Mouse (Mus musculus) heart, embryonic 16.5 days (tissue): ENCODE data around the gene Dock9. TPM values are rescaled to one million over a fixed set of nuclear protein-coding genes. Genes with fewer than 3 reads are reported as not detected.

Source experiments
- ATAC-seq: fragments of 200-750 bp; cut with Nextera tagmentation; replicated peaks from 2 replicates; pipeline ENCODE4 v1.8.0; 2017; ENCODE audit warnings: moderate number of reproducible peaks; ENCODE audit not compliant: insufficient read depth, low FRiP score; ENCODE audit errors: extremely low read depth
- H3K27ac ChIP-seq: fragments of 300-500 bp; sonication (generic); 2 replicates; pipeline ENCODE4 v1.5.1; 2014; ENCODE audit warnings: mild to moderate bottlenecking, low read length, control low read depth, moderate library complexity
- H3K27me3 ChIP-seq: fragments of 300-500 bp; sonication (generic); 2 replicates; pipeline ENCODE4 v1.6.1; 2014; ENCODE audit warnings: low read length, mixed read lengths; ENCODE audit not compliant: control insufficient read depth, insufficient read depth
- H3K36me3 ChIP-seq: fragments of 300-500 bp; sonication (generic); 2 replicates; pipeline ENCODE4 v1.6.1; 2014; ENCODE audit not compliant: control insufficient read depth, insufficient read depth
- H3K4me1 ChIP-seq: fragments of 300-500 bp; sonication (generic); 2 replicates; pipeline ENCODE4 v1.6.1; 2014; ENCODE audit warnings: low read length, mixed read lengths; ENCODE audit not compliant: control insufficient read depth, insufficient read depth
- H3K4me2 ChIP-seq: fragments of 300-500 bp; sonication (generic); 2 replicates; pipeline ENCODE4 v1.6.1; 2014; ENCODE audit warnings: low read depth, mild to moderate bottlenecking, control low read depth, low read length
- H3K4me3 ChIP-seq: fragments of 300-500 bp; sonication (generic); 2 replicates; pipeline ENCODE4 v1.5.1; 2014; ENCODE audit warnings: mild to moderate bottlenecking, control low read depth, low read length
- H3K9ac ChIP-seq: fragments of 300-500 bp; sonication (generic); 2 replicates; pipeline ENCODE4 v1.6.1; 2014; ENCODE audit warnings: low read length, control low read depth
- H3K9me3 ChIP-seq: fragments of 300-500 bp; sonication (generic); replicated peaks from 2 replicates; pipeline ENCODE4 v1.6.1; 2016; ENCODE audit warnings: low read length; ENCODE audit not compliant: control insufficient read depth
- WGBS: fragments of 180-500 bp; shearing (Covaris S2); extraction: QIAGEN DNeasy Blood & Tissue Kit; methylation state at CpG from one replicate; pipeline ENCODE4 v1.1.7; 2014; 5-methylcytosine and 5-hydroxymethylcytosine counted together
- polyA plus RNA-seq: library from polyadenylated mRNA; unstranded; fragments of >200 nt; fragmentation: Nextera tagmentation; extraction: Ambion mirVana; gene quantifications from 2 replicates; pipeline ENCODE4 v1.2.1, GENCODE M21; 2015

Dock9 gene
- polyA plus RNA-seq, 1 experiment from 2014 or later, result 5.1 TPM

- ATAC-seq, result no peak
- 63% methylated on average over 3 of the region's 3 CpGs for WGBS
These were observed 91.1 kb downstream of the Dock9 start for GRCm38 (mm10) chr14:121706482-121706901.

GRCm38 (mm10) chr14:121705644-121706043 is 92.0 kb downstream of the Dock9 start:
- no peak overlapping the region for H3K4me3 ChIP-seq
- no peak overlapping the region for H3K9ac ChIP-seq
- H3K9me3 ChIP-seq, result no peaks in the 10 kb centered on the region
- no peaks in the 10 kb centered on the region for H3K27me3 ChIP-seq
- ATAC-seq, result no peak
- no peak overlapping the region for H3K27ac ChIP-seq
- 71% methylated on average over 5 of the region's 5 CpGs for whole genome bisulfite sequencing
- H3K36me3 ChIP-seq, result no peaks in the 10 kb centered on the region
- H3K4me2 ChIP-seq, result no peak overlapping the region
- H3K4me1 ChIP-seq, result no peaks in the 10 kb centered on the region

More at GRCm38 (mm10) chr14:121706482-121706901, 91.1 kb downstream of the Dock9 start:
- H3K4me1 ChIP-seq, result peaks cover 5% of the 10 kb centered on the region; the same call in 1 of the 2 replicates
- H3K9me3 ChIP-seq, result no peaks in the 10 kb centered on the region
- H3K9ac ChIP-seq, result no peak overlapping the region
- no peak overlapping the region for H3K4me2 ChIP-seq
- no peak overlapping the region for H3K27ac ChIP-seq
- no peak overlapping the region for H3K4me3 ChIP-seq
- no peaks in the 10 kb centered on the region for H3K27me3 ChIP-seq
- H3K36me3 ChIP-seq, result no peaks in the 10 kb centered on the region

DNA sequence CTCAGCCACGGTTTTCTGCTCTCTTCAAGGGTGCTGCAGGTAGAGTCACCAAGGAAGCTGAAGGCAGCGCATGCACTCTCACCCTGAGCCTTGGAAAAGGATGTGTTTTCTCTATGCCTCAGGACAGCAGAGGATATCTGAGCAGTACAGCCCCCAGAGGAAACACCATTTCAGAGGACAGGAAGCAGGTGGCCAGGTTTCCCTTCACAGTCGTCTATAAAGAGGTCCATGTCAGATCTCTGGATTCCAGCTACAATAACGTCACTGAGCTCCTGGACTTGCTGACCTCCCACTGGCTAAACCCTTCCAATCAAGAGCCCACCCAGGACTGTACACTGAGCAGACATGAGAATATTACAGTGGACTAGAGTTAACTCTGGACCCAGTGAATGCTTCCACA is 95.1 kb downstream of the Dock9 start:
- WGBS, result 45% methylated on average over 4 of the region's 4 CpGs
- H3K9me3 ChIP-seq, result no peaks in the 10 kb centered on the region
- H3K4me1 ChIP-seq, result peaks cover 9% of the 10 kb centered on the region
- no peak overlapping the region for H3K9ac ChIP-seq
- no peak overlapping the region for H3K4me3 ChIP-seq
- ATAC-seq, result 0 out of 2 replicates have a peak, but pooled peaks have one; percentile 16
- no peaks in the 10 kb centered on the region for H3K27me3 ChIP-seq
- H3K4me2 ChIP-seq, result no peak overlapping the region
- H3K36me3 ChIP-seq, result no peaks in the 10 kb centered on the region
- peak overlapping the region; percentile 28; the same call in 1 of the 2 replicates for H3K27ac ChIP-seq

DNA sequence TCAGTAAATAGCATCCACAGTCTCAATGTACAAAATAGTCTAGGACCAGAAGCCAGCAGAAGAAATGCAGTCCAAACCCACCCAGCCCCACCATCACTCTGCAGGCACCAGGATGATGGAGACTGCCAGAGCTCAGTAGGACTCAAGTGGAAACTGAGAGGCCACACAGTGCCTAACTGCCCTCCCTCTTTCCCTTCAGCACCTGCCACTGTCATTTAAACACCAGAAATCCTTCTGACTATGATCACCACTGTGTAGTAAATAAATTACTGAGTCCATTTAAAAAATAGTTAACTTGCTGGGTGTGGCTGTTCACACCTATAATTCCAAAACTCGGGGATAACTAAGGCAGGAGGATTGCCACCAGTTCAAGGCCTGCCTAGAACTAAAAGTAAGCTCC is 97.6 kb downstream of the Dock9 start:
- H3K36me3 ChIP-seq, result no peaks in the 10 kb centered on the region
- ATAC-seq, result no peak
- no peak overlapping the region for H3K4me3 ChIP-seq
- H3K27ac ChIP-seq, result no peak overlapping the region
- H3K4me1 ChIP-seq, result peaks cover 11% of the 10 kb centered on the region
- H3K9me3 ChIP-seq, result no peaks in the 10 kb centered on the region
- WGBS, result 71% methylated on average over 1 of the region's 1 CpGs
- no peak overlapping the region for H3K9ac ChIP-seq
- H3K27me3 ChIP-seq, result no peaks in the 10 kb centered on the region
- H3K4me2 ChIP-seq, result no peak overlapping the region

- Histone ChIP-seq H3K4me1 (peaks cover 11% of the 10 kb centered on the region), H3K36me3 (no peaks in the 10 kb centered on the region), H3K27me3 (no peaks in the 10 kb centered on the region), H3K9ac (peak overlapping the region; percentile 69), H3K9me3 (no peaks in the 10 kb centered on the region), H3K27ac (peak overlapping the region; percentile 83), H3K4me2 (peak overlapping the region; percentile 73), H3K4me3 (peak overlapping the region; percentile 55)
- no peak for ATAC-seq
- 28% methylated on average over 7 of the region's 7 CpGs for WGBS
These were observed 99.1 kb downstream of the Dock9 start for GRCm38 (mm10) chr14:121698620-121698950.

DNA sequence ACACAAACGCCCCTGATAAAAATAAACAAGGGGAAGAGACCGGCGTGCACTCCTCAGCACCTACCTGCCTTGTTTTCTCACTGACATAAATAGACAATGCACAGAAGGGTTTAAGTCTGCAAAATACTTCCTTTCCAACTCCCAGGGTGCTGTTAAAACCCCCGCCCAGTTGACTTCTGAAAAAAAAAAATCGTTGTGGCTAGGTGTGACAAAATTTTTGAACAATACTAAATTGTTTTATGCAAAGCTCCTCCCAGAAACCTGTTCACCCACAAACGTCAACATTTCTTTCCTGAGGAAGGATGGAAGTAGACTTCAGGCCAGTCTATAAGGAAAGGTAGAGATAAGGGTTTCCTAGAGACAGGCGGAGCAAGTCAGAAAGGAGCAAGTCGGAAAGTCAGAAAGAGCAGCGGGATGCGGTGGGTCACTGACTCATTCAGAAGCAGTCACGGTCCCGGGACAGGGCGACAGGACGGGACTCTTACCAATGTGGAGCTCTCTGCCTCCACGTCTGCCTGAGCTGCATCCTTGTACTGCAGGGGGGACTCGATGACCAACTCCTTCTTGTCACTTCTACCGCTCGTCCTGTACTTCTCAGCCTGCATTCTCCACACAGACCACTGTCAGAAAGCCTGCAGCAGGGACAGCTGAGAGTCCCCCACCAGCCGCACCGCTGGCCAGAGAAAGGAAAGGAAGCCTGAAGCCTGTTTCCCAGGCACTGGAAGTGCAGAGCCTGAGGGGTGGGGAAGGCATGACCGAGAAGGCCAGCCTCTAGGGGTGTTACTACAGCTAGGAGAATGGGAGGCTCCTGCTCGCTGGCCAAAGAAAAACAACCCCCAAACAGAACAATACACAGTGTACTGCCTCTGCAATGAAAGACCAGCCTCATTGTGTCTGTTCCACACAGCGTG is 99.7 kb downstream of the Dock9 start:
- peak overlapping the region; percentile 55 for H3K4me3 ChIP-seq
- no peaks in the 10 kb centered on the region for H3K9me3 ChIP-seq
- ATAC-seq, result peak; percentile 80
- H3K9ac ChIP-seq, result peak overlapping the region; percentile 69
- WGBS, result 10% methylated on average over 23 of the region's 23 CpGs
- peaks cover 11% of the 10 kb centered on the region for H3K4me1 ChIP-seq
- peak overlapping the region; percentile 73 for H3K4me2 ChIP-seq
- peak overlapping the region; percentile 83 for H3K27ac ChIP-seq
- H3K36me3 ChIP-seq, result no peaks in the 10 kb centered on the region
- H3K27me3 ChIP-seq, result no peaks in the 10 kb centered on the region

GRCm38 (mm10) chr14:121697143-121697680 is 100.4 kb downstream of the Dock9 start:
- peak overlapping the region; percentile 83 for H3K27ac ChIP-seq
- WGBS, result 42% methylated on average over 9 of the region's 9 CpGs
- H3K4me1 ChIP-seq, result peaks cover 11% of the 10 kb centered on the region
- H3K4me3 ChIP-seq, result peak overlapping the region; percentile 55
- H3K9me3 ChIP-seq, result no peaks in the 10 kb centered on the region
- H3K4me2 ChIP-seq, result peak overlapping the region; percentile 73
- ATAC-seq, result no peak
- H3K27me3 ChIP-seq, result no peaks in the 10 kb centered on the region
- no peaks in the 10 kb centered on the region for H3K36me3 ChIP-seq
- H3K9ac ChIP-seq, result peak overlapping the region; percentile 27; the same call in 1 of the 2 replicates

- no peaks in the 10 kb centered on the region for H3K9me3 ChIP-seq
- H3K4me3 ChIP-seq, result peak overlapping the region; percentile 55
- H3K9ac ChIP-seq, result peak overlapping the region; percentile 26; the same call in 1 of the 2 replicates
- WGBS, result 57% methylated on average over 8 of the region's 8 CpGs
- no peak for ATAC-seq
- peak overlapping the region; percentile 73 for H3K4me2 ChIP-seq
- no peaks in the 10 kb centered on the region for H3K27me3 ChIP-seq
- no peaks in the 10 kb centered on the region for H3K36me3 ChIP-seq
- H3K4me1 ChIP-seq, result peaks cover 11% of the 10 kb centered on the region
- H3K27ac ChIP-seq, result no peak overlapping the region
These were observed 101.1 kb downstream of the Dock9 start for GRCm38 (mm10) chr14:121696429-121697118.
